Mouse (Mus musculus): ENCODE measurements around the gene Immp2l.

DNA sequence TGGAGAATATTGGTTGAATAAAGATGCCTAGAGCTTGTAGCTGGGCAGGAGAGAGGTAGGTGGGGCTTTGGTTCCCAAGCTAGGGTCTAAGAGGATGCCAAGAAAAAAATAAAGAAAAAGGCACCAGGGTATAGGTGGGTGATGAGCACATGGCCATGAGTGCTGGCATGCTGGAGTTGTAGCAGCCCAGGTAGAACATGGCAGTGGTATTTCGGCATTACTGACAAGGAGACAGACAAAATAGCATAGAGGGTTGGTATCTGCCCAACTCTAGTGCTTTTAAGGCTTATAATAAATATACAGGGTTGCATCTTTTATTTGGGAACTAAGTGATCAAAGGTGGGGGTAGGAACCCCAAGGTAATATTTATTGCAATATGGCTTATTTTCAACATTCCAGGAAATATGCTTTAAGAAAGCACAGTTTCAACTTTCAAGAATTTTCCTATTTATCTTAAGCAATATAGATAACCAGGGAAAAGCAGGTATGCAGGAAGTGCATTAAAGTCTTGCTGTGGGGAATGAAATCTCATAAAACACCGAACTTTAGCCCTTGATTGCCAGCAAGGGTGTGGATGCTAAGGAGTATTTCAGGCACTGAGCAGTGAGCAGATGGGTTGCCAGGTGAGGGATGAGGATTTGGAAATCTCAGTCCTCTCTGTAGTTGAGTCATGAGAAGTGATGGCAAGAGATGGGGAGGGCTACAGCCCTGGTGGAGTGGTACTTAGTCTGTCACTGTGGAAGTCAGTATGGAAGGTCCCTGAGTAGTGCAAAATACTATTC, 45.0 kb upstream of the Immp2l start:
- TF ChIP-seq POLR2A (IDR thresholded peaks at IDR 0.05; ENCODE audit: low read depth, low read length), result no peak
- no peak for TF ChIP-seq CTCF (conservative IDR thresholded peaks at IDR 0.05; ENCODE audit: insufficient read depth, insufficient read length, low read depth, low read length)

All from kidney, adult 2 months (tissue).